Mouse (Mus musculus): ENCODE measurements around the gene Sh2b3. TPM values are rescaled to one million over a fixed set of nuclear protein-coding genes. Genes with fewer than 3 reads are reported as not detected.

The Sh2b3 gene
- 8.3 and 8.8 TPM in 2 replicates for polyA plus RNA-seq (2015; fragmentation: Nextera tagmentation; extraction: Ambion mirVana)

- H3K9me3 ChIP-seq (replicated peaks; ENCODE audit: control insufficient read depth, low read length) = no peaks in the 10 kb centered on the region
- ATAC-seq (ENCODE audit: insufficient read depth, low FRiP score) = peak; percentile 5; the same call in 1 of the 2 replicates
- peak within 1 kb of the TSS; percentile 83 for H3K9ac ChIP-seq (ENCODE audit: low read length)
- H3K36me3 ChIP-seq (ENCODE audit: control insufficient read depth, insufficient read depth, low read length) = no peaks in the 10 kb centered on the region
- H3K27ac ChIP-seq (ENCODE audit: low read length) = peak within 1 kb of the TSS; percentile 94
- H3K4me3 ChIP-seq (replicated peaks; ENCODE audit: low read length) = peak within 1 kb of the TSS; percentile 70
- peaks cover 52% of the 10 kb centered on the region for H3K4me1 ChIP-seq (ENCODE audit: control insufficient read depth, insufficient read depth, low read length)
- 2% methylated on average over 35 of the region's 35 CpGs for WGBS
- H3K4me2 ChIP-seq (ENCODE audit: low read depth, low read length) = peak within 1 kb of the TSS; percentile 83
- H3K27me3 ChIP-seq (ENCODE audit: control insufficient read depth, insufficient read depth, low read length) = no peaks in the 10 kb centered on the region
These were observed at the start of gene Sh2b3 for GRCm38 (mm10) chr5:121837441-121838340. Gene Sh2b3, minus strand, starts transcription at chr5:121837646.

- H3K4me3 ChIP-seq (replicated peaks; ENCODE audit: low read length) = no peak overlapping the region
- no peak overlapping the region for H3K4me2 ChIP-seq (ENCODE audit: low read depth, low read length)
- H3K9ac ChIP-seq (ENCODE audit: low read length) = no peak overlapping the region
- no peaks in the 10 kb centered on the region; the same call in 1 of the 2 replicates for H3K9me3 ChIP-seq (replicated peaks; ENCODE audit: control insufficient read depth, low read length)
- H3K4me1 ChIP-seq (ENCODE audit: control insufficient read depth, insufficient read depth, low read length) = no peaks in the 10 kb centered on the region
- no peak for ATAC-seq (ENCODE audit: insufficient read depth, low FRiP score)
- H3K27me3 ChIP-seq (ENCODE audit: control insufficient read depth, insufficient read depth, low read length) = no peaks in the 10 kb centered on the region
- no peak overlapping the region for H3K27ac ChIP-seq (ENCODE audit: low read length)
- 73% methylated on average over 8 of the region's 8 CpGs for WGBS
- H3K36me3 ChIP-seq (ENCODE audit: control insufficient read depth, insufficient read depth, low read length) = no peaks in the 10 kb centered on the region
These were observed 45.9 kb upstream of the Sh2b3 start for GRCm38 (mm10) chr5:121883356-121883755.

- no peak for ATAC-seq (ENCODE audit: insufficient read depth, low FRiP score)
- Histone ChIP-seq H3K36me3 (ENCODE audit: control insufficient read depth, insufficient read depth, low read length) (no peaks in the 10 kb centered on the region), H3K9ac (ENCODE audit: low read length) (no peak overlapping the region), H3K27me3 (ENCODE audit: control insufficient read depth, insufficient read depth, low read length) (no peaks in the 10 kb centered on the region), H3K4me2 (ENCODE audit: low read depth, low read length) (no peak overlapping the region), H3K9me3 (replicated peaks; ENCODE audit: control insufficient read depth, low read length) (no peaks in the 10 kb centered on the region), H3K27ac (ENCODE audit: low read length) (no peak overlapping the region), H3K4me1 (ENCODE audit: control insufficient read depth, insufficient read depth, low read length) (no peaks in the 10 kb centered on the region), H3K4me3 (replicated peaks; ENCODE audit: low read length) (no peak overlapping the region)
- WGBS = 65% methylated on average over 6 of the region's 6 CpGs
These were observed 41.8 kb upstream of the Sh2b3 start for GRCm38 (mm10) chr5:121879211-121879610.

- Histone ChIP-seq H3K27ac (ENCODE audit: low read length) (no peak overlapping the region), H3K27me3 (ENCODE audit: control insufficient read depth, insufficient read depth, low read length) (no peaks in the 10 kb centered on the region), H3K9me3 (replicated peaks; ENCODE audit: control insufficient read depth, low read length) (no peaks in the 10 kb centered on the region), H3K9ac (ENCODE audit: low read length) (no peak overlapping the region), H3K4me2 (ENCODE audit: low read depth, low read length) (no peak overlapping the region), H3K4me1 (ENCODE audit: control insufficient read depth, insufficient read depth, low read length) (no peaks in the 10 kb centered on the region), H3K36me3 (ENCODE audit: control insufficient read depth, insufficient read depth, low read length) (no peaks in the 10 kb centered on the region), H3K4me3 (replicated peaks; ENCODE audit: low read length) (no peak overlapping the region)
- 82% methylated on average over 17 of the region's 17 CpGs for WGBS
- no peak for ATAC-seq (ENCODE audit: insufficient read depth, low FRiP score)
These were observed 41.3 kb upstream of the Sh2b3 start for GRCm38 (mm10) chr5:121878703-121879102.

- no peak overlapping the region for H3K4me3 ChIP-seq (replicated peaks; ENCODE audit: low read length)
- no peaks in the 10 kb centered on the region for H3K27me3 ChIP-seq (ENCODE audit: control insufficient read depth, insufficient read depth, low read length)
- WGBS = 88% methylated on average over 12 of the region's 12 CpGs
- H3K9ac ChIP-seq (ENCODE audit: low read length) = no peak overlapping the region
- H3K27ac ChIP-seq (ENCODE audit: low read length) = no peak overlapping the region
- no peak for ATAC-seq (ENCODE audit: insufficient read depth, low FRiP score)
- H3K4me2 ChIP-seq (ENCODE audit: low read depth, low read length) = no peak overlapping the region
- 0 out of 2 replicates have a peak, but pooled peaks cover under 1% of the 10 kb centered on the region for H3K4me1 ChIP-seq (ENCODE audit: control insufficient read depth, insufficient read depth, low read length)
- H3K9me3 ChIP-seq (replicated peaks; ENCODE audit: control insufficient read depth, low read length) = no peaks in the 10 kb centered on the region
- H3K36me3 ChIP-seq (ENCODE audit: control insufficient read depth, insufficient read depth, low read length) = no peaks in the 10 kb centered on the region
These were observed 39.5 kb upstream of the Sh2b3 start for GRCm38 (mm10) chr5:121876901-121877300.

GRCm38 (mm10) chr5:121875041-121875440 is 37.6 kb upstream of the Sh2b3 start:
- 87% methylated on average over 12 of the region's 12 CpGs for WGBS
- no peaks in the 10 kb centered on the region for H3K36me3 ChIP-seq (ENCODE audit: control insufficient read depth, insufficient read depth, low read length)
- H3K4me3 ChIP-seq (replicated peaks; ENCODE audit: low read length) = no peak overlapping the region
- H3K9ac ChIP-seq (ENCODE audit: low read length) = no peak overlapping the region
- no peaks in the 10 kb centered on the region for H3K27me3 ChIP-seq (ENCODE audit: control insufficient read depth, insufficient read depth, low read length)
- no peaks in the 10 kb centered on the region for H3K9me3 ChIP-seq (replicated peaks; ENCODE audit: control insufficient read depth, low read length)
- 0 out of 2 replicates have a peak, but pooled peaks cover 4% of the 10 kb centered on the region for H3K4me1 ChIP-seq (ENCODE audit: control insufficient read depth, insufficient read depth, low read length)
- ATAC-seq (ENCODE audit: insufficient read depth, low FRiP score) = no peak
- H3K27ac ChIP-seq (ENCODE audit: low read length) = no peak overlapping the region
- no peak overlapping the region for H3K4me2 ChIP-seq (ENCODE audit: low read depth, low read length)

- H3K4me3 ChIP-seq (replicated peaks; ENCODE audit: low read length) = no peak overlapping the region
- no peaks in the 10 kb centered on the region for H3K36me3 ChIP-seq (ENCODE audit: control insufficient read depth, insufficient read depth, low read length)
- 0 out of 2 replicates have a peak, but pooled peaks cover 4% of the 10 kb centered on the region for H3K4me1 ChIP-seq (ENCODE audit: control insufficient read depth, insufficient read depth, low read length)
- H3K9ac ChIP-seq (ENCODE audit: low read length) = no peak overlapping the region
- no peaks in the 10 kb centered on the region for H3K27me3 ChIP-seq (ENCODE audit: control insufficient read depth, insufficient read depth, low read length)
- ATAC-seq (ENCODE audit: insufficient read depth, low FRiP score) = peak; percentile 51; the same call in 1 of the 2 replicates
- WGBS = 17% methylated on average over 4 of the region's 4 CpGs
- H3K4me2 ChIP-seq (ENCODE audit: low read depth, low read length) = no peak overlapping the region
- H3K9me3 ChIP-seq (replicated peaks; ENCODE audit: control insufficient read depth, low read length) = no peaks in the 10 kb centered on the region
- no peak overlapping the region; the same call in 1 of the 2 replicates for H3K27ac ChIP-seq (ENCODE audit: low read length)
These were observed 34.7 kb upstream of the Sh2b3 start for GRCm38 (mm10) chr5:121872158-121872557.

GRCm38 (mm10) chr5:121871515-121872030 is 34.1 kb upstream of the Sh2b3 start:
- H3K27ac ChIP-seq (ENCODE audit: low read length) = no peak overlapping the region; the same call in 1 of the 2 replicates

GRCm38 (mm10) chr5:121870832-121871231 is 33.4 kb upstream of the Sh2b3 start:
- WGBS = 70% methylated on average over 6 of the region's 6 CpGs
- Histone ChIP-seq H3K9me3 (replicated peaks; ENCODE audit: control insufficient read depth, low read length) (no peaks in the 10 kb centered on the region), H3K4me1 (ENCODE audit: control insufficient read depth, insufficient read depth, low read length) (0 out of 2 replicates have a peak, but pooled peaks cover 4% of the 10 kb centered on the region), H3K27ac (ENCODE audit: low read length) (0 out of 2 replicates have a peak overlapping the region, but pooled peaks have one; percentile 6), H3K27me3 (ENCODE audit: control insufficient read depth, insufficient read depth, low read length) (no peaks in the 10 kb centered on the region), H3K36me3 (ENCODE audit: control insufficient read depth, insufficient read depth, low read length) (no peaks in the 10 kb centered on the region), H3K4me3 (replicated peaks; ENCODE audit: low read length) (no peak overlapping the region), H3K9ac (ENCODE audit: low read length) (no peak overlapping the region), H3K4me2 (ENCODE audit: low read depth, low read length) (no peak overlapping the region)
- no peak for ATAC-seq (ENCODE audit: insufficient read depth, low FRiP score)

More at GRCm38 (mm10) chr5:121871515-121872030, 34.1 kb upstream of the Sh2b3 start:
- Histone ChIP-seq H3K4me1 (ENCODE audit: control insufficient read depth, insufficient read depth, low read length) (0 out of 2 replicates have a peak, but pooled peaks cover 4% of the 10 kb centered on the region), H3K9ac (ENCODE audit: low read length) (no peak overlapping the region; the same call in 1 of the 2 replicates), H3K27me3 (ENCODE audit: control insufficient read depth, insufficient read depth, low read length) (no peaks in the 10 kb centered on the region), H3K9me3 (replicated peaks; ENCODE audit: control insufficient read depth, low read length) (no peaks in the 10 kb centered on the region), H3K4me3 (replicated peaks; ENCODE audit: low read length) (no peak overlapping the region), H3K4me2 (ENCODE audit: low read depth, low read length) (no peak overlapping the region), H3K36me3 (ENCODE audit: control insufficient read depth, insufficient read depth, low read length) (no peaks in the 10 kb centered on the region)
- WGBS = 81% methylated on average over 13 of the region's 13 CpGs
- ATAC-seq (ENCODE audit: insufficient read depth, low FRiP score) = no peak

Data from stomach, embryonic 16.5 days (tissue).